ENCODE assay signal across 1 mouse cellular context in genomic region chr2:26901834-26902400, GRCm38 (mm10).
A peak's percentile ranks its signal among the peaks of the same experiment; 100 is the strongest.
TF ChIP-seq lines count a peak whose summit lies in the region.

No protein-coding gene starts in this region.

TF ChIP-seq in CH12.LX, 34 proteins besides CTCF, POLR2A, EP300 and RAD21 (continued from another document):
- no peak for TF ChIP-seq NRF1 (IDR thresholded peaks at IDR 0.05; ENCODE audit: low read depth, low read length)
- no peak for TF ChIP-seq MAZ (IDR thresholded peaks at IDR 0.05; ENCODE audit: low read depth, low read length)
- TF ChIP-seq MAFK (IDR thresholded peaks at IDR 0.05; ENCODE audit: insufficient replicate concordance, low read length) = no peak
- 0 out of 2 replicates have a peak, but pooled peaks have one; percentile 35 for TF ChIP-seq CHD1 (IDR thresholded peaks at IDR 0.05; ENCODE audit: low read depth, low read length)
TF ChIP-seq in CH12.LX: peak in this region for 1.
